Mouse (Mus musculus): ENCODE data around the gene Cdh18.
A peak's percentile ranks its signal among the peaks of the same experiment; 100 is the strongest.
"Not testable (repeated sequence)": the region's sequence is repeated elsewhere in the genome, so short reads cannot be mapped to it uniquely, and the experiment has no call there.

Cdh18 gene

GRCm38 (mm10) chr15:23230616-23231015, 681.8 kb downstream of the Cdh18 start:
- peak; percentile 26 to 43 for DNase-seq

- no peak for DNase-seq
These were observed 709.1 kb downstream of the Cdh18 start for GRCm38 (mm10) chr15:23257751-23258440.

DNA sequence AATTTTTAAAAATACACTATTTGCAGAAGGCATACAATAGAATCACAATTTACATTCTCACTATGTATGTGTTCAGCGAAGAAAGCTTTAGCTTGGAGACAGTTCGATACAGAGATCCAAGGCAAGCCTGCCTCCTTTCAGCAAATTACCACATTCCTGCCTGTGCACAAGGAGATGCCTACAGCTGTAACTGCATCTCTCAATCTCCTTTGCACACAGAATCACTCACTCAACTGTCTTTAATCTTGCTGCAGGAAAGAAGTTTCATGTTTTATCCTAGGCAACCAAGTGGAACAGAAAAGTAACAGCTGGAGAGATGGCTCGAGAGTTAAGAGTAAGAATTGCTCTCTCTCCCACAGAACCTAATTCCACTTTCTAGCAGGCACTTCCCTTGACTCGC, 729.6 kb downstream of the Cdh18 start:
- DNase-seq = no peak

- no peak for DNase-seq
These were observed 756.2 kb downstream of the Cdh18 start for GRCm38 (mm10) chr15:23305018-23305417.

DNA sequence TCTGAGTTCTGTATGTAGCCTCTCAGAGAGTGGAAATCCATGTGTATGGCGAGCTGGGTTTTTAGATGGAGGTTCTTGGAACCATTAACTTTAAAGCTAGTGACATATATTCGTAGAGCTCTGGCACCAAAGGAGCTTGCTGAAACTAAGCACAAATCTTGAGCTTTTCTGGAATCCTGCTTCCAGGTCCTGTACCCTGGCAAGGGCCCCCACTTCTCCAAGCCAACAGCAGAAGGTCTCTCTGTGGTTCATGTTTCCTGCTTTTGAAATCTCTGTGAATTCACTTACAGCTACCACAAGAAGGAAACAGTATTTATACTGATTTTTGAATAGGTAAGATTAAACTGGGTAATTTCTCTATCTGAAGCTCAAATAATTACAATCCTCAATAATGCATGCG, 767.9 kb downstream of the Cdh18 start:
- peak; percentile 55 to 62 for DNase-seq

- DNase-seq = no peak
These were observed 768.6 kb downstream of the Cdh18 start for GRCm38 (mm10) chr15:23317409-23317808.

DNA sequence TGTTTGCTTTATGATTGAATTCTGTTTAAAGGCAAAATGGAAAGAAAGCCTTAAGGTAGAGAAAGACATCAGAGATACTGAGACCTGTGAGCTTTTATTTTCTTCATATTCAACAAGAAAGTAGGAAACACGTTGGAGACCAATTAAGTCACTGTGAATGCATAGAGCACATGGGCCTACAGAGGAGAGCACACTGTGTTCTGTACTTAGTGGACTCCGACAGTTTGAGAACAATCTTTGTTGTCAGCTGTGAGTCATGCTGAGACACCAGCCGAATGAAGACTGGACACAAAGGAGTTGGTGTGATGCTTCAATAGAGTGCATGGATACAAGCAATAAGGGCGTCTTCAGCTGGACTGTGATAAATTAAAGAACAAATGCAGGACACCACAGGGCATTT, 791.5 kb downstream of the Cdh18 start:
- not testable (repeated sequence) for DNase-seq

DNA sequence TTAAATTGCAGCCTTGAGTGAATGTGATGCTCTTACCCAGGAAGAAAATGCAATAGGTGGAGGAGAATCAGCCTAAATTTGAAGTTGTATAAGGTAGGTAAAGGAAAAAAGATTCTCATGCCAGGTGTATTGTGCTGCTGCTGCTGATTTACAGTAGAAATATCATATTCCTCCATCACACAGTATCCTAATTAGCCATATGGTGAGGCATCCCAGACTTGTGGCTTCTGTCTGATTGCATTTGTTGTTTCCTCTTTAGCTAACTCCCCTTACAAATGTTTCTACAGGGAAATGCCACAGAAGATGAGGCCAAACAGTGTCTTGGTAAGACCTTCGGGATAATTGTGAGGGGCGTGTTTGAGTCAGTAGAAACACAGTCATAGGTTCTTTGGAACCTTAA, 802.3 kb downstream of the Cdh18 start:
- peak in 1 of 2 experiments; percentile 34 for DNase-seq

DNA sequence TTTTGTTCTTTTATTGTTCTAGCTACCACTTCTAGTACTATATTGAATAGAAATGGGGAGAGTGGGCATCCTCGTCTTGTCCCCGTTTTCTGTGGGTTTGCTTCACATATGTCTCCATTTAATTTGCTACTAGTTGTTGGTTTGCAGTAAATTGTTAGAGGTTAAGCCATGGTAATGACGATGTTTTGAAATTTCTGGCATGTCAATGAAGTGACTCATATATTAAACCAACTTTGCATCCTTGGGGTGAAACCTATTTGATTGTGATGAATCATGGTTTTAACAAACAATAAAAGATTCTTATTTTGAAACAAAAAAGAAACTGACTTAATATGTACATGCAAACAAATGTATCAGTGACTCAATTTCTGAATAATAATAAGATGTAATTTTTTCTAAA, 817.5 kb downstream of the Cdh18 start:
- DNase-seq = no peak

- no peak for DNase-seq
These were observed 818.9 kb downstream of the Cdh18 start for GRCm38 (mm10) chr15:23367712-23368111.

GRCm38 (mm10) chr15:23378016-23378750, 829.4 kb downstream of the Cdh18 start:
- peak in 1 of 2 experiments; percentile 33 for DNase-seq

- no peak for DNase-seq
These were observed 837.0 kb downstream of the Cdh18 start for GRCm38 (mm10) chr15:23385816-23386215.

DNA sequence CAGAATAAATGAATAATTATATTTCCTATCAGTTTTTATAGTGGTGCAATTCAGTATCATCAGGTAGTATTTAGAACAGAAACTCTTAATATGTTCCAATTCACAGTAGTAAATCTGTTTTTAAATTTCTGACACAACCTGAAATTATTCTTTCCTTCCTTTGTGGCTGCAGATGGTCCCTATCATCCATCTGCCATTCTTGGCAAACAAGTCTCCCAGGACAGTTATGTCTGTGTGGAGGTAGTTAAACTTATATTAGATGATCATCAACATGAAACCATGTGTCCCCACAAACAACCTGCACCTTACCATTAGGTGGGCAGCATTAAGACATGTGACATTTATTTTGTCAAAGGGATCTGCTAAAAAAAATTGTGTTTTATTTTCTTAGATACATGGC, 847.8 kb downstream of the Cdh18 start:
- peak; percentile 87 to 89 for DNase-seq

DNA sequence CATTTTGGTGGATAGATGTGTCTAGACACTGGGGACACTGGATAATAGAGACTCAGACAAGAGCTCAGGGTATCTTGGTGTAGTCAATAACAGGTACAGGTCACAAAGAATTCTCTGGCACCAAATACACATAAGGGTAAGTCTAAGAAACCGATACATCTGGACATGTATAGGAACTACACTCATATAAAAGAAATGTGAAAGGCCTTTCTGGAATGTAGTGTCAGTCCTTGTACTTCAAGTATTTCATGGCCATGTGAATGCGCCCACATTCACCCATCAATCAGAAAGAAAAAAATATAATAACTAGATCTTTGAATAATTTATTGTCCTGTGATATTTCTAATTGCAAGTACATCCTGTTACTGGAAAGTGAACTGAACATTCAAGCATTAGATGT, 855.0 kb downstream of the Cdh18 start:
- no peak for DNase-seq

DNA sequence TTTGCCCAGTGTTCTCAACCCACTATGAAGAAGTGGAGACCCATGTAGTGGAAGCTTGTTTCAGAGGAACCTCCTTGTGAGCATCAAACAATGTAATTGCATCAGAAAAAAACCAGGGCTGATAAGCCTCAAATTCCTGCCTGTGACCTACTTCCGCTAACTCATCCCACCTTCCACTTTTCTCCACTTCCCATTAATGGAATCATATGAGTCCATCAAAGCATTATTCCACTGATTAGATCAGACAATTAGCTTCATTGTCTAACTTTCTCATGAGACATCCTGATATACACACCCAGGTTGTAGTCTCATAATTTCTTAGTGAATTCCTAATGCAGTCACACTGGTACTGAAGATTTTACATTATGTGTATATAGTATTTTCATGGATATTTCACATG, 859.4 kb downstream of the Cdh18 start:
- DNase-seq = no peak

DNA sequence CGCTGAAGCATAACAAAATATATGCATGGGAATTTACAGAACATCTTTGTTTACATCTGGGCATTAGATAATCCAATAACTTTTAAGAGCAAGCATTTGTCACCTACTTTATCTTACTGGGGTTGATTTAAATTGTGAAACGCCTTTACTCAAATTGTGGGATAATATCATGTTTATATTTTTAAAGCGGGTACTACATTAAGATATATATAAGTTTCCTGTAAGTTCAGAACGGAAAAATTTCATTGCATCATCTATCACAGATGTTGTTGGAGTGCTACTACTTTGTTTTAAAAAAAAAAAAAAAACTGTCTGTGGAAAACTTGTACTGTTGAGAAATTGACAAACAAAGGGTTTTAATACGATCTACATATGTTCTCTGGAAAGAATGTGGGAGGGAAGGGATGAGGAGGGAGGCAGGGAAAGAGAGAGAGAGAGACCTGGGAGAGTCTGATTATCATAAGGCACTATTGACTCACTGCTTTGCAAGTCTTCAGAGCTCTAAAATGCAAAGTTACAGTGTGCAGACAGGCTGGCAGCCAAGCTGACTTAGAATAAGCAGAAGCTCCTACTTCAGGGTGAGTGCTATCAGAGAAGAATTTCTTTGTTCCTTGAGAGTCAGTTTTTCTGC, 867.7 kb downstream of the Cdh18 start:
- no peak for DNase-seq

GRCm38 (mm10) chr15:23418158-23418557, 869.3 kb downstream of the Cdh18 start:
- no peak for DNase-seq

GRCm38 (mm10) chr15:23420010-23420409, 871.2 kb downstream of the Cdh18 start:
- DNase-seq = peak; percentile 81 to 84

DNA sequence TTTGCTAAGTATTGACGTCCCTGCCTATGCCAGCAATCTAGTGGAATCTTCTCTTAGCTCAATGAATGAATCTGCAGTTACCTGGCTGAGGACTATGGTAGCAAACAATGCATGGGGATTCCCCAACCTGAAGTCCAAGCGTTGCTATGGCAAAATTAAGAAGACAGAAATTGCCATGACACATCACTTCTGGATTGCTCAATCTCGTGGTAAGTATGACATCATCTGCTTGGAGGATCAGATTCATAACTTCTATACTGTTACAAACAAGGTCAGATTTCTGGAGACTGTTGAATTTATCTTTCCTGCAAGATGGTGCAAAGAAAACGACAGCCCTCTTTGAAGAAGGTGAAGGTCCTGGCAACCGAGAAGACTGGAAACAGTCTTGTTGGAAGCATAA, 881.2 kb downstream of the Cdh18 start:
- DNase-seq = no peak

- DNase-seq = no peak
These were observed 899.7 kb downstream of the Cdh18 start for GRCm38 (mm10) chr15:23448542-23448941.

GRCm38 (mm10) chr15:23452098-23452625, 903.3 kb downstream of the Cdh18 start:
- DNase-seq = peak; percentile 57 to 59

GRCm38 (mm10) chr15:23453331-23453730, 904.5 kb downstream of the Cdh18 start:
- DNase-seq = no peak

GRCm38 (mm10) chr15:23455344-23455743, 906.5 kb downstream of the Cdh18 start:
- DNase-seq = no peak

- DNase-seq = peak; percentile 80 to 89
These were observed 908.6 kb downstream of the Cdh18 start for GRCm38 (mm10) chr15:23457401-23457800.

Measured in cerebellum, adult 18-20 months (tissue).